Mouse (Mus musculus) spleen, postnatal 14 days (tissue): Measurements from ENCODE around the gene Rab25.

Source experiments
- DNase-seq, 2 experiments: peaks; one replicate each; pipeline ENCODE4 v3.0.0; 2021 to 2022; ENCODE audit warnings: low spot score in 2 of 2

The Rab25 gene

DNA sequence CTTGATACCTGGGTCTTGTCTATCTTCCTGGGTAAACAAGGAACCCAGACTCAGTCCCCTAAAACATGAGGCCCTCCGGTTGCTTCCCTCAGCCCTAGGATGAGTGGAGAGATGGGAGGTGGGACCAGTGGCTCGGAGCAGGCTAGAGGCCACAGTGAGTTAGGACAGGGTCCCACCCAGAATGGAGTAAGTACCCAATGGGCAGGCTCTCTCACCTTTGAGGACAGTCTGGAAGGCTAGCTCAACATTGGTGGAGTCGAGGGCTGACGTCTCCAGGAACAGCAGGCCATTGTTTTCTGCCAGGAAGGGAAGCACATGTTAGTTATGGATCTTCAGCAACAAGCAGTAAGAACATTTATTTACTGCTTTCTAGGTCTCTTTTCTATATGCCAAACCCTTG, 5.6 kb downstream of the Rab25 start:
- no peak for DNase-seq

GRCm38 (mm10) chr3:88541622-88542401, 6.3 kb downstream of the Rab25 start:
- DNase-seq = no peak

DNA sequence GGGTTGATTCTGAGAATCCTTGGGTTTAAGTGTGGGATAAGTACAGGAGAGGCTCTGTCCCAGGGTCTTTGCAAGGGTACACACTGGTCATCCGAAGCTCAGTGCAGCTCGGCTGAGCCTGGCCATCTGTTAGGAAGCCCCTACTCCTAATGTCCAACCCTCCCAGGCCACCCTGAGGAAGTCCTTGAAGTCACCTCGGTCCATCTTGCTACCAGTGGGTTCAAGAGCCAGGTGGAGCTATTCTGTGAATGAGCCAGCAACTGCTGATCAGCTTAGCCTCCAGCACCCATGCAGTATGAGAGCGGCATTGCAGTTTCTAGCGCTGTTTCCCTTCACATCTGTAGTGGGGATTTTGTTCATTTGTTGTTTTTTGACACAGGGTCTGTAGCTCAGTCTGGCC, 8.0 kb downstream of the Rab25 start:
- DNase-seq = no peak

DNA sequence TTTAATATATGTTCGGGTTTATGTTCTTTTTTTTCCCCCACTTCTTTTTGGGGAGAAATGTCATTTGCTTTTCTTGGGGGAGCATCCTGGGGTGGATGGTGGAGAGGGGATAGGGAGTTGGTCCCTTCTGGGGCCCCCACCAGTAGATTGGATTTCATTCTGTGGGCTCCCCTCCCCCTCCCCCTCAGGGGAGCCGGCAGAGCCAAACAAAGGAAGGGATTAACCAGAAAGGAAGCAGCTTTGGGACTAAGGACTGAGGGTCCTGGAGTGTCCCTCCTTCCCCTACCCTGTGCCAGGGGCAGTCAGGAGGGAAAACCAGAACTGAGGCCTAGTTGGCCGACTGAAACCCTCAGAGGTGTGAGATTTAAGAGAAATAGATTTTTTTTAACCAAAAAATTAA, 8.7 kb downstream of the Rab25 start:
- no peak for DNase-seq

GRCm38 (mm10) chr3:88538271-88539145, 9.6 kb downstream of the Rab25 start:
- no peak for DNase-seq

GRCm38 (mm10) chr3:88537146-88537545, 11.0 kb downstream of the Rab25 start:
- no peak for DNase-seq

- DNase-seq = no peak
Observed at GRCm38 (mm10) chr3:88536103-88536930, 11.8 kb downstream of the Rab25 start.

DNA sequence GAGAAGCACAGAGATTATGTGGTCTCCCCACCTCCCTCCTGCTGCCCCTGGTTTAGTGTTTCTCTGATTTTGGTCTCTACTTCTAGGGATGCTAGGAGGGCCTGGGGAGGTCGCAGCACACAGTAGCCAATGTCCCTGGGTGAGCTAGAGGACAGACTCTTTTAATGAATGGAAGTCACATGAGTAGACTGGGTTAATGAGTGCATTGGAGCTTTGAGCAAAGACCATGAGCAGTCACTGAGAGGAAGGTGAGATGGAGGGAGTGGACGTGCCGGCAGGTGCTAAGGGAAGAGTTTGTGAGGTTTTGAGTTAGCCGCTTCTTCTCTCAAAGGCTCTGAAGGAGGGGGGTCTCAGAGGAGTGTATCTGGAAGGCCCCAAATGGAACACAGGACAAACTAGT, 12.6 kb downstream of the Rab25 start:
- DNase-seq = no peak

- no peak for DNase-seq
Observed at GRCm38 (mm10) chr3:88535005-88535404, 13.1 kb downstream of the Rab25 start.

DNA sequence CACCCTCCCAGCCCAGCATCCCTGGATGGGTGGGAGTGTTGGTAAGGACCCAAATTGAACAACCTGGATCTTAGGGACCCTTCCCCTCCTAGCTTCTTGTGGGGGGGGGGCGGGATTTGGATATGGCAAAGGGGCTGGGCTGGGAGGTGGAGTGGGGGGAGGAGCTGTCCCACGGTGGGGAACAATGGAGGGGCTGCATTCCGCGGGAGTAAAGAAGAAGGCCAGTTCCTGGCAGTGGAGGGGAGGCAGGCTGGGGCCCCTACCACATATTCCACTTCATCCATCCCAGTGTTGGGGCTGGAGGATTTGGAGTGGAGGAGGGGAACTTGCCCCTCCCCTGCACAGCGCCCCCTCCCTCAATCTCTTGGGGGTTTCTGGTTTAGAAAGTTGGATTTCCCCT, 14.4 kb downstream of the Rab25 start:
- no peak for DNase-seq

GRCm38 (mm10) chr3:88532689-88533511, 15.2 kb downstream of the Rab25 start:
- DNase-seq = no peak

GRCm38 (mm10) chr3:88532299-88532674, 15.8 kb downstream of the Rab25 start, which contains the start of gene Mex3a:
Mex3a (plus strand) TSS chr3:88532395.
- no peak for DNase-seq

DNA sequence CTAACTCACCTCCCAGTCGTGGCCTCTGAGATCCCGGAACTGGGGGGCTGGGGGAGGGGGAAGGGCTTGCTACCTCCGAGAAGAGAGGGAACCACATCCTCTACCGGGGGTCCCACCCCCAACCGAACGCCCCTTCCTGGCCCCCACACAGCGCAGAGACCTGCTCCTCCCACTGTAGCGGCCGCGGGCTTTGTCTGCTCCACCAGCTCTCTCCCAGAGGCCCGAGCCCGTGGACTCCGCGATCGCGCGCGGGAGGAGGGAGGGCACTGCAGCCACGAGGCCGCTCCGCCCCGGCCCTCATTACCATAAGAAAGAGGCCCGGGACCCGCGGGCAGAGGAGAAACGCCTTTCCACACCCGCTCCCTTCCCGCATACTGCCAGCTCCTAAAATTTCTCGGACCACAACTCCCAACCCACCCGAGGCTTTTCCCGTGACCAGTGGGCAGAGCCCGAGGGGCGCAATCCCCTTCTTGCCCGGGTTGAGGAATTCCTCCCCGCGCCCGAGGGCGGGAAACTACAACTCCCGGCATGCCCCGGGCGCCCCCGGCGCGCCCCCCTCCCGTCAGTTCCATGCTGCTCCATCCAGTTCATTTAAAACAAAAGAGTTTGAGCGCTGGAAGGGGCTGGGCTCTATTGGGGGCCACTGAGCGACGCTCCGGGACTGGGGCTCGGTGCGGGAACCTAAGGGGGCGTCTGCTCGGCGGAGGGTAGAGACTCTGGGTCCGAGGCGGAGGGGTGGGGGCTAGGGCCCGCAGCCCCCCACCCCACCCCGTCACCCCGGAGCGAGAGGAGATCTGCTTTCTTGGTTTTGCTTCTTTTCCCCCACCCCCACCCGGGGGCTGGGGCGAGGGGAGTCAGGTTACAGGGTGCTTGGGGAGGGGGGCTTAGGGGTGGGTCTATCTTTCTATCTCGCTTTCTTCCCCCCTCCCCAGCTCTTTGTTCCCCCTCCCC, 16.5 kb downstream of the Rab25 start:
- DNase-seq = peak; percentile 58 to 76

GRCm38 (mm10) chr3:88530082-88530864, 17.8 kb downstream of the Rab25 start:
- no peak for DNase-seq

GRCm38 (mm10) chr3:88529204-88530000, 18.7 kb downstream of the Rab25 start:
- DNase-seq = no peak

DNA sequence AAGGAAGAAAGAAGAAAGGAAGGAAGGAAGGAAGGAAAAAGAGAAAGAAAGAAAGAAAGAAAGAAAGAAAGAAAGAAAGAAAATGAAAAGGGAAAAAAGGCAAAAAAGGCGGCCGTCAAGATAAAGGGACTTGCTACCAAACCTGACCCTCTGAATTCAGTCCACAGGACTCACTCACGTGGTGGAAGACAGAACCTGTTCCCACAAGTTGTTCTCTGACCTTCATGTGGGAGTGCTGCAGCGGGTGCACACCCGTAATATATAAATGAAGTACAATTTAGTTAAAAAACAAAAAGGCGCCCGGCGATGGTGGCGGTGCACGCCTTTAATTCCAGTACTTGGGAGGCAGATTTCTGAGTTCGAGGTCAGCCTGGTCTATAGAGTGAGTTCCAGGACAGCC, 19.5 kb downstream of the Rab25 start:
- DNase-seq = no peak

GRCm38 (mm10) chr3:88527565-88527964, 20.5 kb downstream of the Rab25 start:
- no peak for DNase-seq
